Mouse (Mus musculus) adipose tissue, adult 10 weeks (tissue): ENCODE measurements around the gene Pclo. TPM values are rescaled to one million over a fixed set of nuclear protein-coding genes. Genes with fewer than 3 reads are reported as not detected.

Experiments
- polyA plus RNA-seq: library from polyadenylated mRNA; stranded (reverse); fragments of 350-450 nt; fragmentation: Illumina TruSeq; extraction: RNeasy Lipid Tissue Mini Kit (QIAGEN cat#74804); gene quantifications from one replicate; pipeline ENCODE4 v1.2.3, GENCODE M21; 2014; ENCODE audit warnings: low read depth, low replicate concordance

The Pclo gene
- polyA plus RNA-seq: 0.68 TPM

DNA sequence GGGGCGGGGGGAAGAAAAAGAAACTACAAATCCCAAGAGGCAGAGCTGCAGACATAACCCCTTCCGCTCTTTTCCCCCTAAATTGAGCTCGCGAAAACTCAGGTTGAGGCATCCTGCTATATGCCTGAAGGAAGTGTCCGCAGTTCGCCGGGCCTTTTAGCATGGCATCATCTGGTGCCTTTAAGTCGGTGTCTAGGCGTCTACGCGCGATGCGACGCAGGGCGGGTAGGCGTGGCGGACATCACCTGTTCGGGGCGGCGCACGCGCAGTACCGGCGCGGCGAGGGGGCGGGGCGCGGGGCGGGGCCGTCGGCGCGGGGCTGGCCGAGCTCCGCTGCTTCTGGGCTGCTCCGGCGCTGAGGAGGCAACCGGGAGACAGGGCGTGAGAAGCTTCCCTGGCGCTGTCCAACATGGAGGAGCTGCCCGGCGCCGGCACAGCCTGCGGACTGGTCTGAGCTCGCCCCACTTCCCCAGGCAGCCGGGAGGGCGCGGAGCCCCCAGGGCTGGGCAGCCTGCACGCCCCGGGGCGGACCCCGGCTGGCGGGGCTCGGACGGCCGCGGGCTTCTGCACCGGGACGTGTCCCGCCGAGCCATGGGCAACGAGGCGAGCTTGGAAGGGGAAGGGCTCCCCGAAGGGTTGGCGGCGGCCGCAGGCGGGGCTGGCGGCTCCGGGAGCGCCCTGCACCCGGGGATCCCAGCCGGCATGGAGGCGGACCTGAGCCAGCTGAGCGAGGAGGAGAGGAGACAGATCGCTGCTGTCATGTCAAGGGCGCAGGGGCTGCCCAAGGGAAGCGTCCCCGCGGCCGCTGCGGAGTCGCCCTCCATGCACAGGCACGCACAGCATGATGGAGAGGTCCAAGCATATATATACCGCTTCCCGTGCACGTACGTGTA, at the start of gene Pclo:
Pclo (plus strand) TSS at position 288 of the 893 bp plus-strand sequence.

